ENCODE assay signal across 8 mouse cellular contexts in the genomic region with DNA sequence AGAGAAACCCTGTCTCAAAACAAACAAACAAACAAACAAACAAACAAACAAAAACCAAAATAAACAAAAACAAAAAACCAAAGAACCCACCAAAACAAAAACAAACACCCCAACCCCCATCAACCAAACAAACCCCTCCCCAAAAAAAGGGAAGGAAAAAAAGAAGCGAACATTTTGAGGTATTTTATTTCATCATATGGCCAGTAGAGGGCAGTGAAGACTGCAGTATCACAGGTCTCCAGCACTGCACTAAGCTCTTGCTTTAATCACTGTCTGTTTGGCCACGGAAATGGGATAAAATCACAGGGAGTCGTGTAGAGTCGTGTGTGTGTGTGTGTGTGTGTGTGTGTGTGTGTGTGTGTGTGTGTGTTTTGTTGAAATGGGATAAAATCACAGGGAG. TPM values are rescaled to one million over a fixed set of nuclear protein-coding genes. Genes with fewer than 3 reads are reported as not detected.
A peak's percentile ranks its signal among the peaks of the same experiment; 100 is the strongest.
DNase-seq lines count a peak whose midpoint lies in the region; ATAC-seq and TF ChIP-seq lines count a peak whose summit lies in the region.

No protein-coding gene starts in this region.

- no peak for DNase-seq in intestine, embryonic 14.5 days (ENCODE audit: low spot score)
- DNase-seq in 3T3-L1 (ENCODE audit: low read depth, low spot score) (peak; percentile 74), CH12.LX (ENCODE audit: extremely low read depth) (peak; percentile 58)
- DNase-seq in embryo, embryonic 9.5 days (ENCODE audit: extremely low spot score), result peak; percentile 47
- DNase-seq in skeletal muscle tissue, adult 2 months (ENCODE audit: low read depth, low spot score), result peak; percentile 35
- DNase-seq in heart, embryonic 10.5 days (ENCODE audit: low spot score), result no peak

- no peak overlapping the region for H3K9ac ChIP-seq in intestine, embryonic 14.5 days (ENCODE audit: low read length)
- H3K9ac ChIP-seq in intestine, embryonic 16.5 days (ENCODE audit: low read depth, low read length), result no peak overlapping the region
- H3K9ac ChIP-seq in CH12.LX (ENCODE audit: insufficient read depth, low read depth), result no peak overlapping the region
- no peak overlapping the region for H3K9ac ChIP-seq in midbrain, embryonic 15.5 days

- H3K36me3 ChIP-seq in intestine, embryonic 14.5 days (ENCODE audit: control insufficient read depth, insufficient read depth, low read length), result peaks cover 5% of the 10 kb centered on the region
- H3K36me3 ChIP-seq in intestine, embryonic 16.5 days (ENCODE audit: control insufficient read depth, insufficient read depth, low read length), result no peaks in the 10 kb centered on the region
- peaks cover 9 to 24% of the 10 kb centered on the region in 2 experiments for H3K36me3 ChIP-seq in CH12.LX (replicated peaks in 1 of 2; ENCODE audit: control insufficient read depth in 1 of 2, insufficient read depth in 1 of 2, low read length in 1 of 2)
- H3K36me3 ChIP-seq in heart, embryonic 10.5 days, result peaks cover 31% of the 10 kb centered on the region
- no peaks in the 10 kb centered on the region for H3K36me3 ChIP-seq in midbrain, embryonic 15.5 days (replicated peaks)

- peak; percentile 69 for TF ChIP-seq RAD21 in CH12.LX (IDR thresholded peaks at IDR 0.05; ENCODE audit: low read depth, low read length)

- H3K4me1 ChIP-seq in intestine, embryonic 14.5 days (replicated peaks; ENCODE audit: control insufficient read depth, insufficient read depth, low read length), result peaks cover 3% of the 10 kb centered on the region; the same call in 1 of the 2 replicates
- H3K4me1 ChIP-seq in intestine, embryonic 16.5 days (ENCODE audit: control insufficient read depth, insufficient read depth, low read length), result peaks cover 16% of the 10 kb centered on the region
- H3K4me1 ChIP-seq in CH12.LX (ENCODE audit: control insufficient read depth in 1 of 2, insufficient read depth in 2 of 2), result peaks cover 2 to 18% of the 10 kb centered on the region in 2 experiments; a peak in 3 of 4 replicates
- peaks cover 8% of the 10 kb centered on the region; the same call in 1 of the 2 replicates for H3K4me1 ChIP-seq in heart, embryonic 10.5 days
- H3K4me1 ChIP-seq in midbrain, embryonic 15.5 days, result no peaks in the 10 kb centered on the region

- no peak for TF ChIP-seq POLR2A in CH12.LX (IDR thresholded peaks at IDR 0.05; ENCODE audit: low read depth, low read length)

- H3K4me2 ChIP-seq in intestine, embryonic 14.5 days (ENCODE audit: low read length), result no peak overlapping the region
- H3K4me2 ChIP-seq in intestine, embryonic 16.5 days (ENCODE audit: low read depth, low read length), result no peak overlapping the region
- H3K4me2 ChIP-seq in CH12.LX (ENCODE audit: insufficient read depth, low read depth, poor library complexity, severe bottlenecking), result no peak overlapping the region
- no peak overlapping the region for H3K4me2 ChIP-seq in midbrain, embryonic 15.5 days

- TF ChIP-seq CTCF in CH12.LX (conservative IDR thresholded peaks at IDR 0.05 in 1 of 2, IDR thresholded peaks at IDR 0.05 in 1 of 2; ENCODE audit: low read depth in 2 of 2, low read length in 2 of 2), result peak in 1 of 2 experiments; percentile 75; a peak in 2 of 4 replicates

- no peaks in the 10 kb centered on the region for H3K79me2 ChIP-seq in CH12.LX (replicated peaks; ENCODE audit: control insufficient read depth, extremely low read depth, insufficient read depth, poor library complexity, severe bottlenecking)

- H3K4me3 ChIP-seq in intestine, embryonic 14.5 days (ENCODE audit: low read depth, low read length), result no peak overlapping the region
- no peak overlapping the region for H3K4me3 ChIP-seq in intestine, embryonic 16.5 days (ENCODE audit: low read length)
- H3K4me3 ChIP-seq in CH12.LX (replicated peaks in 1 of 3; ENCODE audit: low read depth in 2 of 3, low read length in 2 of 3, poor library complexity in 1 of 3), result no peak overlapping the region
- H3K4me3 ChIP-seq in heart, embryonic 10.5 days, result no peak overlapping the region
- H3K4me3 ChIP-seq in midbrain, embryonic 15.5 days, result no peak overlapping the region

- dilution Hi-C loops in CH12.LX (cut with MboI; ENCODE audit: extremely low pct_ligation_motif_present, extremely low pct_unique_long_range_greater_than_20kb, low sequenced_read_pairs), result no loop called here

- no peak for TF ChIP-seq EP300 in CH12.LX (IDR thresholded peaks at IDR 0.05; ENCODE audit: low read length)

- no peaks in the 10 kb centered on the region for H3K27me3 ChIP-seq in intestine, embryonic 14.5 days (replicated peaks; ENCODE audit: control insufficient read depth, insufficient read depth, low read length)
- no peaks in the 10 kb centered on the region for H3K27me3 ChIP-seq in intestine, embryonic 16.5 days (replicated peaks; ENCODE audit: control insufficient read depth, insufficient read depth, low read length)
- H3K27me3 ChIP-seq in CH12.LX (replicated peaks), result no peaks in the 10 kb centered on the region
- no peaks in the 10 kb centered on the region for H3K27me3 ChIP-seq in heart, embryonic 10.5 days (ENCODE audit: insufficient read depth, poor library complexity, severe bottlenecking)
- H3K27me3 ChIP-seq in midbrain, embryonic 15.5 days (replicated peaks), result no peaks in the 10 kb centered on the region

- 3% methylated on average over 4 of the region's 4 CpGs for WGBS in intestine, embryonic 14.5 days
- 4% methylated on average over 4 of the region's 4 CpGs for WGBS in intestine, embryonic 16.5 days
- WGBS in heart, embryonic 10.5 days, result 11% methylated on average over 4 of the region's 4 CpGs
- WGBS in midbrain, embryonic 15.5 days, result 2% methylated on average over 4 of the region's 4 CpGs

- in situ Hi-C loops in CH12.LX (cut with MboI; ENCODE audit: low pct_ligation_motif_present, low pct_unique_long_range_greater_than_20kb, low sequenced_read_pairs), result no loop called here

- H3K27ac ChIP-seq in intestine, embryonic 14.5 days (ENCODE audit: low read depth), result no peak overlapping the region
- H3K27ac ChIP-seq in intestine, embryonic 16.5 days (ENCODE audit: low read length), result no peak overlapping the region
- H3K27ac ChIP-seq in CH12.LX (ENCODE audit: insufficient read depth, low read depth), result no peak overlapping the region
- H3K27ac ChIP-seq in heart, embryonic 10.5 days, result no peak overlapping the region
- no peak overlapping the region for H3K27ac ChIP-seq in midbrain, embryonic 15.5 days

- H3K9me3 ChIP-seq in intestine, embryonic 14.5 days (ENCODE audit: control insufficient read depth, low read length), result no peaks in the 10 kb centered on the region
- H3K9me3 ChIP-seq in intestine, embryonic 16.5 days (ENCODE audit: control insufficient read depth, low read length), result no peaks in the 10 kb centered on the region
- H3K9me3 ChIP-seq in CH12.LX (replicated peaks; ENCODE audit: low read length), result no peaks in the 10 kb centered on the region
- H3K9me3 ChIP-seq in heart, embryonic 10.5 days, result no peaks in the 10 kb centered on the region
- no peaks in the 10 kb centered on the region for H3K9me3 ChIP-seq in midbrain, embryonic 15.5 days

- 0 out of 2 replicates have a peak, but pooled peaks have one; percentile 43 for ATAC-seq in intestine, embryonic 14.5 days (replicated peaks; ENCODE audit: low FRiP score, low TSS enrichment, low read depth)
- ATAC-seq in intestine, embryonic 16.5 days, result no peak
- no peak for ATAC-seq in midbrain, embryonic 15.5 days (replicated peaks)

TF ChIP-seq in CH12.LX, 34 proteins besides CTCF, POLR2A, EP300 and RAD21:
- TF ChIP-seq JUND (conservative IDR thresholded peaks at IDR 0.05; ENCODE audit: low read depth, low read length) (no peak), ZNF384 (IDR thresholded peaks at IDR 0.05; ENCODE audit: low read depth, low read length) (peak; percentile 60), MXI1 (IDR thresholded peaks at IDR 0.05; ENCODE audit: low read depth, low read length) (no peak), SMC3 (IDR thresholded peaks at IDR 0.05; ENCODE audit: low read depth, low read length) (peak; percentile 30; the same call in 1 of the 2 replicates), CHD1 (IDR thresholded peaks at IDR 0.05; ENCODE audit: low read depth, low read length) (no peak), PAX5 (IDR thresholded peaks at IDR 0.05; ENCODE audit: low read length) (no peak)

RNA-seq across cellular contexts. Expression of a gene that starts 4.6 kb away (rescaled TPM):
- polyA plus RNA-seq in intestine, embryonic 14.5 days (2014; fragmentation: Nextera tagmentation; extraction: Ambion mirVana), result 9.1 and 10.9 TPM in 2 replicates
- 7.2 and 7.4 TPM in 2 replicates for polyA plus RNA-seq in intestine, embryonic 16.5 days (2015; fragmentation: Nextera tagmentation; extraction: Ambion mirVana)
- total RNA-seq in CH12.LX (2012; rRNA removed), result 4.3 and 4.5 TPM in 2 replicates
- total RNA-seq in CH12.LX (2014; rRNA removed), result 2.1 and 2.9 TPM in 2 replicates
- polyA plus RNA-seq in CH12.LX (2012; ENCODE audit: insufficient read length, low read depth), result 5.6 and 6.4 TPM in 2 replicates
- polyA plus RNA-seq in heart, embryonic 10.5 days (2016; fragmentation: Nextera tagmentation; extraction: Ambion mirVana), result 10.5 and 10.9 TPM in 2 replicates
- polyA plus RNA-seq in midbrain, embryonic 15.5 days (2015; fragmentation: Nextera tagmentation; extraction: Ambion mirVana), result 6.4 and 6.8 TPM in 2 replicates

Comparison
In these comparisons a context has a peak if more than half of its experiments do, and no peak if none do; other contexts are left out.
1. DNase-seq: peak in 3T3-L1 (single experiment), CH12.LX (single experiment), embryo, embryonic 9.5 days (single experiment) and skeletal muscle tissue, adult 2 months (single experiment); none in intestine, embryonic 14.5 days (single experiment) and heart, embryonic 10.5 days (single experiment).